Mouse (Mus musculus) cerebellum, adult 2 months (tissue): Measurements from ENCODE around the gene Polr2i.

Source experiments
- CTCF ChIP-seq: fragments of 200-500 bp; IDR thresholded peaks from 2 replicates; pipeline ENCODE4 v1.5.1; 2011; ENCODE audit warnings: low read depth, mild to moderate bottlenecking, control low read depth, low read length, moderate library complexity, borderline replicate concordance; ENCODE audit not compliant: insufficient read depth
- POLR2A ChIP-seq: fragments of 200-500 bp; IDR thresholded peaks from 2 replicates; pipeline ENCODE4 v1.6.1; 2011; ENCODE audit warnings: low read length, control low read depth, borderline replicate concordance; ENCODE audit not compliant: insufficient read depth

GRCm38 (mm10) chr7:30280670-30281138 lies 49.0 kb downstream of the Polr2i start:
- TF ChIP-seq CTCF, result no peak
- TF ChIP-seq POLR2A, result no peak
